Mouse (Mus musculus): ENCODE measurements at regions not wholly inside any gene's neighbourhood (a gene's known extent, or its start where the extent isn't known, plus 50 kb on each side); places are given as distances from the start of the nearest gene placed in this dataset.

GRCm38 (mm10) chr2:171753502-171753901, 289.8 kb downstream of the Cbln4 start:
- 73% methylated on average over 9 of the region's 9 CpGs for WGBS
- Histone ChIP-seq H3K4me3 (ENCODE audit: low read depth, low read length) (no peak overlapping the region), H3K4me2 (ENCODE audit: low read length) (no peak overlapping the region), H3K9ac (ENCODE audit: low read length) (no peak overlapping the region), H3K36me3 (ENCODE audit: control insufficient read depth, insufficient read depth, low read length) (no peaks in the 10 kb centered on the region), H3K27ac (ENCODE audit: low read depth) (no peak overlapping the region), H3K9me3 (ENCODE audit: control insufficient read depth, low read length) (no peaks in the 10 kb centered on the region), H3K4me1 (replicated peaks; ENCODE audit: control insufficient read depth, insufficient read depth, low read length) (no peaks in the 10 kb centered on the region), H3K27me3 (replicated peaks; ENCODE audit: control insufficient read depth, insufficient read depth, low read length) (no peaks in the 10 kb centered on the region)
- ATAC-seq (replicated peaks; ENCODE audit: low FRiP score, low TSS enrichment, low read depth) (no peak), DNase-seq (ENCODE audit: low spot score) (no peak)

GRCm38 (mm10) chr2:171747162-171747561, 296.1 kb downstream of the Cbln4 start:
- H3K9ac ChIP-seq (ENCODE audit: low read length), result no peak overlapping the region
- no peaks in the 10 kb centered on the region for H3K36me3 ChIP-seq (ENCODE audit: control insufficient read depth, insufficient read depth, low read length)
- H3K4me2 ChIP-seq (ENCODE audit: low read length), result no peak overlapping the region
- DNase-seq (ENCODE audit: low spot score) (no peak), ATAC-seq (replicated peaks; ENCODE audit: low FRiP score, low TSS enrichment, low read depth) (no peak)
- 57% methylated on average over 1 of the region's 1 CpGs for WGBS
- H3K27ac ChIP-seq (ENCODE audit: low read depth), result no peak overlapping the region
- no peaks in the 10 kb centered on the region for H3K9me3 ChIP-seq (ENCODE audit: control insufficient read depth, low read length)
- no peaks in the 10 kb centered on the region for H3K4me1 ChIP-seq (replicated peaks; ENCODE audit: control insufficient read depth, insufficient read depth, low read length)
- H3K4me3 ChIP-seq (ENCODE audit: low read depth, low read length), result no peak overlapping the region
- no peaks in the 10 kb centered on the region for H3K27me3 ChIP-seq (replicated peaks; ENCODE audit: control insufficient read depth, insufficient read depth, low read length)

GRCm38 (mm10) chr2:171743111-171743510, 300.2 kb downstream of the Cbln4 start:
- H3K4me3 ChIP-seq (ENCODE audit: low read depth, low read length), result no peak overlapping the region
- H3K4me2 ChIP-seq (ENCODE audit: low read length), result no peak overlapping the region
- peak overlapping the region; percentile 43; the same call in 1 of the 2 replicates for H3K27ac ChIP-seq (ENCODE audit: low read depth)
- 5% methylated on average over 2 of the region's 2 CpGs for WGBS
- no peaks in the 10 kb centered on the region for H3K4me1 ChIP-seq (replicated peaks; ENCODE audit: control insufficient read depth, insufficient read depth, low read length)
- H3K9me3 ChIP-seq (ENCODE audit: control insufficient read depth, low read length), result no peaks in the 10 kb centered on the region
- no peak for DNase-seq (ENCODE audit: low spot score)
- no peaks in the 10 kb centered on the region for H3K36me3 ChIP-seq (ENCODE audit: control insufficient read depth, insufficient read depth, low read length)
- no peak for ATAC-seq (replicated peaks; ENCODE audit: low FRiP score, low TSS enrichment, low read depth)
- no peaks in the 10 kb centered on the region for H3K27me3 ChIP-seq (replicated peaks; ENCODE audit: control insufficient read depth, insufficient read depth, low read length)
- no peak overlapping the region for H3K9ac ChIP-seq (ENCODE audit: low read length)

- Histone ChIP-seq H3K36me3 (ENCODE audit: control insufficient read depth, insufficient read depth, low read length) (no peaks in the 10 kb centered on the region), H3K9me3 (ENCODE audit: control insufficient read depth, low read length) (no peaks in the 10 kb centered on the region), H3K9ac (ENCODE audit: low read length) (no peak overlapping the region), H3K4me1 (replicated peaks; ENCODE audit: control insufficient read depth, insufficient read depth, low read length) (no peaks in the 10 kb centered on the region), H3K4me3 (ENCODE audit: low read depth, low read length) (no peak overlapping the region), H3K4me2 (ENCODE audit: low read length) (0 out of 2 replicates have a peak overlapping the region, but pooled peaks have one; percentile 20), H3K27ac (ENCODE audit: low read depth) (no peak overlapping the region), H3K27me3 (replicated peaks; ENCODE audit: control insufficient read depth, insufficient read depth, low read length) (0 out of 2 replicates have a peak, but pooled peaks cover 4% of the 10 kb centered on the region)
- no peak for ATAC-seq (replicated peaks; ENCODE audit: low FRiP score, low TSS enrichment, low read depth)
- no peak for DNase-seq (ENCODE audit: low spot score)
- 26% methylated on average over 11 of the region's 11 CpGs for WGBS
Measured at GRCm38 (mm10) chr2:171742706-171743105, 300.6 kb downstream of the Cbln4 start.

GRCm38 (mm10) chr2:171737761-171738160, 305.5 kb downstream of the Cbln4 start:
- Histone ChIP-seq H3K27me3 (replicated peaks; ENCODE audit: control insufficient read depth, insufficient read depth, low read length) (0 out of 2 replicates have a peak, but pooled peaks cover 5% of the 10 kb centered on the region), H3K9ac (ENCODE audit: low read length) (no peak overlapping the region), H3K4me2 (ENCODE audit: low read length) (no peak overlapping the region), H3K4me3 (ENCODE audit: low read depth, low read length) (no peak overlapping the region), H3K4me1 (replicated peaks; ENCODE audit: control insufficient read depth, insufficient read depth, low read length) (peaks cover 9% of the 10 kb centered on the region; the same call in 1 of the 2 replicates), H3K36me3 (ENCODE audit: control insufficient read depth, insufficient read depth, low read length) (no peaks in the 10 kb centered on the region), H3K27ac (ENCODE audit: low read depth) (no peak overlapping the region), H3K9me3 (ENCODE audit: control insufficient read depth, low read length) (no peaks in the 10 kb centered on the region)
- no peak for DNase-seq (ENCODE audit: low spot score)
- no peak for ATAC-seq (replicated peaks; ENCODE audit: low FRiP score, low TSS enrichment, low read depth)
- 93% methylated on average over 8 of the region's 8 CpGs for WGBS

- H3K4me1 ChIP-seq (replicated peaks; ENCODE audit: control insufficient read depth, insufficient read depth, low read length), result peaks cover 9% of the 10 kb centered on the region; the same call in 1 of the 2 replicates
Measured at GRCm38 (mm10) chr2:171735061-171735490, 308.2 kb downstream of the Cbln4 start.

GRCm38 (mm10) chr2:171734634-171734987, 308.7 kb downstream of the Cbln4 start:
- Histone ChIP-seq H3K4me3 (ENCODE audit: low read depth, low read length) (no peak overlapping the region), H3K4me2 (ENCODE audit: low read length) (no peak overlapping the region)

More at GRCm38 (mm10) chr2:171735061-171735490, 308.2 kb downstream of the Cbln4 start:
- H3K4me3 ChIP-seq (ENCODE audit: low read depth, low read length), result no peak overlapping the region
- ATAC-seq (replicated peaks; ENCODE audit: low FRiP score, low TSS enrichment, low read depth) (peak; percentile 61), DNase-seq (ENCODE audit: low spot score) (no peak)
- H3K27me3 ChIP-seq (replicated peaks; ENCODE audit: control insufficient read depth, insufficient read depth, low read length), result 0 out of 2 replicates have a peak, but pooled peaks cover 5% of the 10 kb centered on the region
- peak overlapping the region; percentile 23; the same call in 1 of the 2 replicates for H3K4me2 ChIP-seq (ENCODE audit: low read length)
- H3K9me3 ChIP-seq (ENCODE audit: control insufficient read depth, low read length), result no peaks in the 10 kb centered on the region
- H3K27ac ChIP-seq (ENCODE audit: low read depth), result no peak overlapping the region
- WGBS, result 31% methylated on average over 14 of the region's 14 CpGs
- H3K36me3 ChIP-seq (ENCODE audit: control insufficient read depth, insufficient read depth, low read length), result no peaks in the 10 kb centered on the region
- no peak overlapping the region for H3K9ac ChIP-seq (ENCODE audit: low read length)

GRCm38 (mm10) chr2:171733965-171734633, 309.2 kb downstream of the Cbln4 start:
- 0 out of 2 replicates have a peak, but pooled peaks cover 5% of the 10 kb centered on the region for H3K27me3 ChIP-seq (replicated peaks; ENCODE audit: control insufficient read depth, insufficient read depth, low read length)
- DNase-seq (ENCODE audit: low spot score), result no peak
- no peak overlapping the region for H3K9ac ChIP-seq (ENCODE audit: low read length)
- H3K27ac ChIP-seq (ENCODE audit: low read depth), result no peak overlapping the region
- 73% methylated on average over 14 of the region's 14 CpGs for WGBS
- no peaks in the 10 kb centered on the region for H3K36me3 ChIP-seq (ENCODE audit: control insufficient read depth, insufficient read depth, low read length)
- no peak for ATAC-seq (replicated peaks; ENCODE audit: low FRiP score, low TSS enrichment, low read depth)
- no peaks in the 10 kb centered on the region for H3K9me3 ChIP-seq (ENCODE audit: control insufficient read depth, low read length)
- no peak overlapping the region for H3K4me3 ChIP-seq (ENCODE audit: low read depth, low read length)
- peaks cover 9% of the 10 kb centered on the region; the same call in 1 of the 2 replicates for H3K4me1 ChIP-seq (replicated peaks; ENCODE audit: control insufficient read depth, insufficient read depth, low read length)
- H3K4me2 ChIP-seq (ENCODE audit: low read length), result no peak overlapping the region

More at GRCm38 (mm10) chr2:171734634-171734987, 308.7 kb downstream of the Cbln4 start:
- no peak overlapping the region for H3K27ac ChIP-seq (ENCODE audit: low read depth)
- ATAC-seq (replicated peaks; ENCODE audit: low FRiP score, low TSS enrichment, low read depth) (no peak), DNase-seq (ENCODE audit: low spot score) (no peak)
- no peak overlapping the region for H3K9ac ChIP-seq (ENCODE audit: low read length)
- H3K4me1 ChIP-seq (replicated peaks; ENCODE audit: control insufficient read depth, insufficient read depth, low read length), result peaks cover 9% of the 10 kb centered on the region; the same call in 1 of the 2 replicates
- 0 out of 2 replicates have a peak, but pooled peaks cover 5% of the 10 kb centered on the region for H3K27me3 ChIP-seq (replicated peaks; ENCODE audit: control insufficient read depth, insufficient read depth, low read length)
- WGBS, result 51% methylated on average over 4 of the region's 4 CpGs
- H3K36me3 ChIP-seq (ENCODE audit: control insufficient read depth, insufficient read depth, low read length), result no peaks in the 10 kb centered on the region
- H3K9me3 ChIP-seq (ENCODE audit: control insufficient read depth, low read length), result no peaks in the 10 kb centered on the region

GRCm38 (mm10) chr2:171719269-171719668, 324.0 kb downstream of the Cbln4 start:
- H3K4me3 ChIP-seq (ENCODE audit: low read depth, low read length), result no peak overlapping the region
- no peaks in the 10 kb centered on the region for H3K9me3 ChIP-seq (ENCODE audit: control insufficient read depth, low read length)
- no peaks in the 10 kb centered on the region for H3K27me3 ChIP-seq (replicated peaks; ENCODE audit: control insufficient read depth, insufficient read depth, low read length)
- H3K9ac ChIP-seq (ENCODE audit: low read length), result no peak overlapping the region
- H3K4me2 ChIP-seq (ENCODE audit: low read length), result no peak overlapping the region
- WGBS, result 78% methylated on average over 5 of the region's 5 CpGs
- no peak for ATAC-seq (replicated peaks; ENCODE audit: low FRiP score, low TSS enrichment, low read depth)
- H3K27ac ChIP-seq (ENCODE audit: low read depth), result no peak overlapping the region
- no peaks in the 10 kb centered on the region for H3K36me3 ChIP-seq (ENCODE audit: control insufficient read depth, insufficient read depth, low read length)
- no peaks in the 10 kb centered on the region for H3K4me1 ChIP-seq (replicated peaks; ENCODE audit: control insufficient read depth, insufficient read depth, low read length)
- no peak for DNase-seq (ENCODE audit: low spot score)

All from intestine, embryonic 14.5 days (tissue).